ENCODE assay signal across 8 mouse cellular contexts in genomic region chr14:105920395-105921216, GRCm38 (mm10). TPM values are rescaled to one million over a fixed set of nuclear protein-coding genes. Genes with fewer than 3 reads are reported as not detected.
DNase-seq lines count a peak whose midpoint lies in the region; ATAC-seq lines count a peak whose summit lies in the region.

No protein-coding gene starts in this region.

- H3K4me1 ChIP-seq in liver, embryonic 11.5 days (replicated peaks; ENCODE audit: control insufficient read depth, insufficient read depth, low read length), result peaks cover 9% of the 10 kb centered on the region; the same call in 1 of the 2 replicates
- H3K4me1 ChIP-seq in forebrain, embryonic 16.5 days (replicated peaks; ENCODE audit: control insufficient read depth, insufficient read depth, low read length), result peaks cover 11% of the 10 kb centered on the region
- peaks cover 19% of the 10 kb centered on the region for H3K4me1 ChIP-seq in neural tube, embryonic 12.5 days

- no peak overlapping the region for H3K27ac ChIP-seq in liver, embryonic 11.5 days (ENCODE audit: low read depth, low read length)
- no peak overlapping the region for H3K27ac ChIP-seq in forebrain, embryonic 16.5 days (ENCODE audit: low read length)
- no peak overlapping the region for H3K27ac ChIP-seq in neural tube, embryonic 12.5 days

- 0 out of 2 replicates have a peak, but pooled peaks cover 3% of the 10 kb centered on the region for H3K27me3 ChIP-seq in liver, embryonic 11.5 days (replicated peaks; ENCODE audit: control insufficient read depth, insufficient read depth, low read length)
- no peaks in the 10 kb centered on the region for H3K27me3 ChIP-seq in forebrain, embryonic 16.5 days (replicated peaks; ENCODE audit: control insufficient read depth, insufficient read depth, low read length)
- H3K27me3 ChIP-seq in neural tube, embryonic 12.5 days (replicated peaks), result no peaks in the 10 kb centered on the region

- no peaks in the 10 kb centered on the region for H3K36me3 ChIP-seq in liver, embryonic 11.5 days (ENCODE audit: control insufficient read depth, insufficient read depth, low read length)
- no peaks in the 10 kb centered on the region for H3K36me3 ChIP-seq in forebrain, embryonic 16.5 days (ENCODE audit: control insufficient read depth, insufficient read depth)
- no peaks in the 10 kb centered on the region for H3K36me3 ChIP-seq in neural tube, embryonic 12.5 days

- no peak for ATAC-seq in liver, embryonic 11.5 days (replicated peaks; ENCODE audit: low FRiP score)
- ATAC-seq in forebrain, embryonic 16.5 days, result peak; percentile 40; the same call in 1 of the 2 replicates
- ATAC-seq in neural tube, embryonic 12.5 days (ENCODE audit: low FRiP score, low read depth), result peak; percentile 70

- no peak overlapping the region for H3K9ac ChIP-seq in liver, embryonic 11.5 days (ENCODE audit: low read depth, low read length)
- H3K9ac ChIP-seq in forebrain, embryonic 16.5 days (replicated peaks; ENCODE audit: low read depth, low read length), result no peak overlapping the region
- H3K9ac ChIP-seq in neural tube, embryonic 12.5 days, result no peak overlapping the region

- H3K9me3 ChIP-seq in liver, embryonic 11.5 days (ENCODE audit: control insufficient read depth, low read length), result no peaks in the 10 kb centered on the region
- H3K9me3 ChIP-seq in forebrain, embryonic 16.5 days (ENCODE audit: control insufficient read depth, low read length), result no peaks in the 10 kb centered on the region
- no peaks in the 10 kb centered on the region for H3K9me3 ChIP-seq in neural tube, embryonic 12.5 days

- no peak for DNase-seq in liver, embryonic 11.5 days (ENCODE audit: low spot score)
- DNase-seq in liver, result no peak
- DNase-seq in kidney, postnatal 10 days, result peak; percentile 50
- no peak for DNase-seq in gastrocnemius, postnatal 25 days
- DNase-seq in urinary bladder, postnatal 10 days (ENCODE audit: low spot score), result no peak
- no peak for DNase-seq in layer of hippocampus, postnatal 14 days (ENCODE audit: low spot score in 2 of 2)

- H3K4me3 ChIP-seq in liver, embryonic 11.5 days (ENCODE audit: low read depth, low read length), result no peak overlapping the region
- H3K4me3 ChIP-seq in forebrain, embryonic 16.5 days (replicated peaks; ENCODE audit: low read length), result peak overlapping the region; percentile 4; the same call in 1 of the 2 replicates
- H3K4me3 ChIP-seq in neural tube, embryonic 12.5 days, result peak overlapping the region; percentile 11; the same call in 1 of the 2 replicates

- 15% methylated on average over 23 of the region's 23 CpGs for WGBS in liver, embryonic 11.5 days
- WGBS in forebrain, embryonic 16.5 days, result 2% methylated on average over 23 of the region's 23 CpGs
- under 1% methylated on average over 23 of the region's 23 CpGs for WGBS in neural tube, embryonic 12.5 days

- H3K4me2 ChIP-seq in liver, embryonic 11.5 days, result peak overlapping the region; percentile 36
- H3K4me2 ChIP-seq in forebrain, embryonic 16.5 days (ENCODE audit: low read length), result peak overlapping the region; percentile 47
- H3K4me2 ChIP-seq in neural tube, embryonic 12.5 days (replicated peaks), result peak overlapping the region; percentile 56

RNA-seq across cellular contexts. Expression of gene Spry2, which starts 24.0 kb away (rescaled TPM):
- polyA plus RNA-seq in liver, embryonic 11.5 days (2014; fragmentation: Nextera tagmentation; extraction: Ambion mirVana), result 13.5 and 15.3 TPM in 2 replicates
- polyA plus RNA-seq in forebrain, embryonic 16.5 days (2015; fragmentation: Nextera tagmentation; extraction: Ambion mirVana), result 29.6 and 39.0 TPM in 2 replicates
- polyA plus RNA-seq in neural tube, embryonic 12.5 days (2016; fragmentation: Nextera tagmentation; extraction: Ambion mirVana), result 20.8 and 33.9 TPM in 2 replicates
- total RNA-seq in gastrocnemius, postnatal 25 days (2021), result 10 to 100 TPM; 19.8 to 20.1 TPM
- total RNA-seq in layer of hippocampus, postnatal 14 days (2021), result 10 to 100 TPM; 60.5 to 75.1 TPM
